Mouse (Mus musculus): ENCODE results near the gene Gm20388. TPM values are rescaled to one million over a fixed set of nuclear protein-coding genes. Genes with fewer than 3 reads are reported as not detected.

The Gm20388 gene
- polyA plus RNA-seq, 1 experiment, result not detected

DNA sequence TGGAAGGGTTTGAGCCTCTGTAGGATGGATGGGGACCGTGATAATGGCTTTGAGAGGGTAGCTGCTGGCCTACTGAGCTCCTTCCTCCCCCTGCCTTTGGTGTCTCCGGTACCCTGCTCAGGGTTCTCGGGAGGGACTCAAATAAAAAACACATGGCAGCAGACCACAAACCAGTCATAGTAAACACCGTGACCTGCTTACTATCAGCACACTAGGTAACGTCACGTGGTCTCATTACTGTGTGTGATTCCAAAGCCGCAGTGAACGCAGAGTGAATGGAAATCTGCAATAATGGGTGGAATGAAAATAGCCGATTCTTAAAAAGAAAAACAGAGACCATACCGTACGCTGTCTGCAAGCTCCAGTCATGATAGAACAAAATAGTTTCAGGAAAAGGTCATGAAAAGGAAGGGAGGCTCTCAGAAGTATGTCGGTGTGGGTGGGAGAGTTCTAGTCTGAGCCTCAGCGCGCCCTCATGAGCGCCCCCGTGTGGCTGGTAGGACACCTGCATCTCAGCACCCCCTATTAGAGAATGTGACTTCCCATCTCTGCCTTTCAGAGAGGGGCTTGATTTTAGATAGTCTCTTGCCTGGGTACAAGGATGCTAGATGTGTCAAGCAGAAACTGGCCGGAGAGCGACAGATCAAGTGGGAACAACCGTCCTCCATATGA, 4436.3 kb downstream of the Gm20388 start:
- 36% methylated on average over 19 of the region's 19 CpGs for WGBS

GRCm38 (mm10) chr8:124348087-124348486, 4437.4 kb downstream of the Gm20388 start:
- Histone ChIP-seq H3K4me3 (ENCODE audit: insufficient read depth, low read depth, low read length) (no peak overlapping the region), H3K27ac (ENCODE audit: insufficient read depth, low read depth, low read length) (no peak overlapping the region), H3K4me1 (ENCODE audit: control insufficient read depth, insufficient read depth, low read length) (peaks cover 5% of the 10 kb centered on the region; the same call in 1 of the 2 replicates)
- no peak for TF ChIP-seq POLR2A (IDR thresholded peaks at IDR 0.05; ENCODE audit: insufficient read depth, low read depth, low read length)
- no peak for TF ChIP-seq CTCF (IDR thresholded peaks at IDR 0.05; ENCODE audit: insufficient read depth, low read depth, low read length)
- 29% methylated on average over 1 of the region's 1 CpGs for WGBS

More for the DNA sequence above, 4436.3 kb downstream of the Gm20388 start:
- TF ChIP-seq CTCF (IDR thresholded peaks at IDR 0.05; ENCODE audit: insufficient read depth, low read depth, low read length) (peak; percentile 93), POLR2A (IDR thresholded peaks at IDR 0.05; ENCODE audit: insufficient read depth, low read depth, low read length) (no peak)
- H3K4me3 ChIP-seq (ENCODE audit: insufficient read depth, low read depth, low read length), result no peak overlapping the region
- H3K4me1 ChIP-seq (ENCODE audit: control insufficient read depth, insufficient read depth, low read length), result peaks cover 5% of the 10 kb centered on the region; the same call in 1 of the 2 replicates
- H3K27ac ChIP-seq (ENCODE audit: insufficient read depth, low read depth, low read length), result no peak overlapping the region

GRCm38 (mm10) chr8:124349663-124350062, 4439.0 kb downstream of the Gm20388 start:
- no peak overlapping the region for H3K4me3 ChIP-seq (ENCODE audit: insufficient read depth, low read depth, low read length)
- H3K27ac ChIP-seq (ENCODE audit: insufficient read depth, low read depth, low read length), result no peak overlapping the region
- peak; percentile 82 for TF ChIP-seq CTCF (IDR thresholded peaks at IDR 0.05; ENCODE audit: insufficient read depth, low read depth, low read length)
- TF ChIP-seq POLR2A (IDR thresholded peaks at IDR 0.05; ENCODE audit: insufficient read depth, low read depth, low read length), result no peak
- H3K4me1 ChIP-seq (ENCODE audit: control insufficient read depth, insufficient read depth, low read length), result peaks cover 5% of the 10 kb centered on the region; the same call in 1 of the 2 replicates
- 33% methylated on average over 7 of the region's 7 CpGs for WGBS

DNA sequence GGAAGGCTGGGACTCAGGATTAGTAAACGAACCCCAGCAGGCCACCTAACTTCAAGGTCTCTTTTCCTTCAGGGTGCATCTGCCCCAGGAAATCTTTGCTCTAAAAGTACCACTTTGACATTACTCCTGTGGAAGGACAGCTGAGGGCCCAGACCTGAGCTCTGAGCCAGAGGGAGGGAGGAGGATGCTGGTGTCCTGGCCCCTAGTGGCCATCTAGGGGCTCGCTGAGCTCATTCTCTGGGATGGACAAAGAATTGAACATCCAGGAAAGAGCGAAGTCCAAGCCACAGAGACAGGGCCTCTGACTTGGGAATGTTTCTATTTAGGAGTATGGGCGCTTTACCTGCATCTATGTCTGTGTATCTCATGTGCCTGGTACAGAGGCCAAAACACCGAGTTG, 4441.0 kb downstream of the Gm20388 start:
- no peak overlapping the region for H3K27ac ChIP-seq (ENCODE audit: insufficient read depth, low read depth, low read length)
- TF ChIP-seq POLR2A (IDR thresholded peaks at IDR 0.05; ENCODE audit: insufficient read depth, low read depth, low read length) (no peak), CTCF (IDR thresholded peaks at IDR 0.05; ENCODE audit: insufficient read depth, low read depth, low read length) (no peak)
- WGBS, result 78% methylated on average over 5 of the region's 5 CpGs
- H3K4me3 ChIP-seq (ENCODE audit: insufficient read depth, low read depth, low read length), result no peak overlapping the region
- H3K4me1 ChIP-seq (ENCODE audit: control insufficient read depth, insufficient read depth, low read length), result peaks cover 4% of the 10 kb centered on the region; the same call in 1 of the 2 replicates

DNA sequence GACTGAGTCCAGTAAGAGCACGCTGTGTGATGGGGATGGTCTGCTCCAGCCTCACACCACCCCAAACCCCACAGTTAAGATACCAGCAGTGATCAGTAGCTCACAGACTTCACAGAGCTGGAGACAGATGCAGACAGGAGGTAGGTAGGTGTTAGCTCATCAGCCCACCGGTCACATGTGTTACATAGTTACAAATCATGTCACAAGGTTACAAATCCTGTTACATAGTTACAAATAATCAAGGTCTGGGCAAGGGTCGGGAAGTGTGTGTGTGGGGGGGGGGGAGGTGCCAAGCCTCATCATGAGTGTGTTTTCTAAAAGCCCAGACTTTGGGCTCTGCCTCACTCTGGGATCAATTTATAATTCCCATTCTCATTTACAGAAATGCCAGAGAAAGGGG, 4450.3 kb downstream of the Gm20388 start:
- no peaks in the 10 kb centered on the region for H3K4me1 ChIP-seq (ENCODE audit: control insufficient read depth, insufficient read depth, low read length)
- no peak overlapping the region for H3K27ac ChIP-seq (ENCODE audit: insufficient read depth, low read depth, low read length)
- 81% methylated on average over 3 of the region's 3 CpGs for WGBS
- no peak for TF ChIP-seq CTCF (IDR thresholded peaks at IDR 0.05; ENCODE audit: insufficient read depth, low read depth, low read length)
- no peak for TF ChIP-seq POLR2A (IDR thresholded peaks at IDR 0.05; ENCODE audit: insufficient read depth, low read depth, low read length)
- no peak overlapping the region for H3K4me3 ChIP-seq (ENCODE audit: insufficient read depth, low read depth, low read length)

DNA sequence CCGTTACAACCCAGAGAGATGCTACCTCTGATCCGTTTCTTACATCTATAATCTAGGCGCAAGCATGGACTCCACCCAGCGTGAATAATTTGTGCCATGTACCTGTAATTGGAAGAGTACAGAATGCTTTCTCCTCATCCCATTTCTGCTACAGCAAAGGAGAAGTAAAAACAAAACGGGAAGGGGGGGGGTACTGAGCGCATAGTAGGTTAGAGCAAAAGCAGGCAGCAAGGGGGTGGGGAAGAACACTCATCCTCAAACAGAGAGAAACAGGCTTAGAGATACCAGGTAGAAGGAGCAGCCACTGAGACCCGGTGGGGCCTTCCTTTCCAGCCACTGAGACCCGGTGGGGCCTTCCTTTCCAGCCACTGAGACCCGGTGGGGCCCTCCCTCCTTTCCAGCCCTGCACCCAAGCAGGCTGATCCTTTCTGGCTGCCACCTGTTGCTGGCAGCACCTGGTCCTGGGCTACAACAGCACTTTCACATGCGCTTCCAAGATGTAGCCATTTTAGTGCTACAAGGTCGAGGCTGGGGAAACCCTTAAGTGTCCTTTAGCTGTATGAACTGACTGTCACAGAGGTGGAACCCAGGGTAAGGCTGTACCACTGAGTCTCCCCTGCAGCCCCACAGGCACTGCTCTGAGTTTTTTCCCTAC, 4451.3 kb downstream of the Gm20388 start:
- 84% methylated on average over 11 of the region's 11 CpGs for WGBS

GRCm38 (mm10) chr8:124362589-124362988, 4451.9 kb downstream of the Gm20388 start:
- TF ChIP-seq CTCF (IDR thresholded peaks at IDR 0.05; ENCODE audit: insufficient read depth, low read depth, low read length) (no peak), POLR2A (IDR thresholded peaks at IDR 0.05; ENCODE audit: insufficient read depth, low read depth, low read length) (no peak)
- Histone ChIP-seq H3K4me3 (ENCODE audit: insufficient read depth, low read depth, low read length) (no peak overlapping the region), H3K27ac (ENCODE audit: insufficient read depth, low read depth, low read length) (no peak overlapping the region), H3K4me1 (ENCODE audit: control insufficient read depth, insufficient read depth, low read length) (no peaks in the 10 kb centered on the region)
- WGBS, result 81% methylated on average over 7 of the region's 7 CpGs

More for the DNA sequence above, 4451.3 kb downstream of the Gm20388 start:
- no peak for TF ChIP-seq CTCF (IDR thresholded peaks at IDR 0.05; ENCODE audit: insufficient read depth, low read depth, low read length)
- TF ChIP-seq POLR2A (IDR thresholded peaks at IDR 0.05; ENCODE audit: insufficient read depth, low read depth, low read length), result no peak
- Histone ChIP-seq H3K4me1 (ENCODE audit: control insufficient read depth, insufficient read depth, low read length) (no peaks in the 10 kb centered on the region), H3K27ac (ENCODE audit: insufficient read depth, low read depth, low read length) (no peak overlapping the region), H3K4me3 (ENCODE audit: insufficient read depth, low read depth, low read length) (no peak overlapping the region)

- 95% methylated on average over 15 of the region's 15 CpGs for WGBS
- Histone ChIP-seq H3K27ac (ENCODE audit: insufficient read depth, low read depth, low read length) (no peak overlapping the region), H3K4me1 (ENCODE audit: control insufficient read depth, insufficient read depth, low read length) (no peaks in the 10 kb centered on the region), H3K4me3 (ENCODE audit: insufficient read depth, low read depth, low read length) (no peak overlapping the region)
- no peak for TF ChIP-seq CTCF (IDR thresholded peaks at IDR 0.05; ENCODE audit: insufficient read depth, low read depth, low read length)
- no peak for TF ChIP-seq POLR2A (IDR thresholded peaks at IDR 0.05; ENCODE audit: insufficient read depth, low read depth, low read length)
These were observed 4452.7 kb downstream of the Gm20388 start for GRCm38 (mm10) chr8:124363337-124363736.

DNA sequence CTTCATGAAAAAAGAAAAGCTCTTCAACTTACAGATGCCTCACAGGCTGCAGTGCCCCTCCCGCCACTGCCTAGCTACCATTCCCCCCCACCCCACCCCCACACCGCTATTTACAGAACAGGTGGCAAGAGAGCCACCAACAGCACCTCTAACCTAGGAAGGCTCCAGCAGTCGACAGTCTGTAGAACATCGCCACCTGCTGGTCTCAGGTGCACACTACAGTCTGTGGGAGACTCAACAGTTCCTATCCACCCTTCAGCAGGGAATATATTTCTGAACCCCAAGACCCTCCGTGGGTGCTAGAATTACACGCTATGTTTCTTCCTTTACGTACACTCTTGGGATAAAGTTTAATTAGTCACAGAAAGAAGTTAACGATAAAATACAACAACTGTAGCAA, 4457.6 kb downstream of the Gm20388 start:
- TF ChIP-seq CTCF (IDR thresholded peaks at IDR 0.05; ENCODE audit: insufficient read depth, low read depth, low read length), result peak; percentile 48; the same call in 1 of the 2 replicates
- TF ChIP-seq POLR2A (IDR thresholded peaks at IDR 0.05; ENCODE audit: insufficient read depth, low read depth, low read length), result no peak
- 11% methylated on average over 8 of the region's 8 CpGs for WGBS
- H3K27ac ChIP-seq (ENCODE audit: insufficient read depth, low read depth, low read length), result no peak overlapping the region
- H3K4me1 ChIP-seq (ENCODE audit: control insufficient read depth, insufficient read depth, low read length), result peaks cover 10% of the 10 kb centered on the region
- no peak overlapping the region for H3K4me3 ChIP-seq (ENCODE audit: insufficient read depth, low read depth, low read length)

Measured in olfactory bulb, adult 2 months (tissue).